Mouse (Mus musculus) stomach, embryonic 16.5 days (tissue): ENCODE results near the gene Wnt6. TPM values are rescaled to one million over a fixed set of nuclear protein-coding genes. Genes with fewer than 3 reads are reported as not detected.

ENCODE experiments used
- ATAC-seq: fragments of 200-750 bp; cut with Nextera tagmentation; 2 replicates; pipeline ENCODE4 v1.8.0; 2017; ENCODE audit warnings: moderate number of reproducible peaks, moderate TSS enrichment; ENCODE audit not compliant: insufficient read depth, low FRiP score
- H3K27ac ChIP-seq: fragments of 300-500 bp; sonication (generic); 2 replicates; pipeline ENCODE4 v1.5.1; 2014; ENCODE audit warnings: low read length
- H3K27me3 ChIP-seq: fragments of 300-500 bp; sonication (generic); 2 replicates; pipeline ENCODE4 v1.6.1; 2014; ENCODE audit warnings: low read length, control low read depth, mixed read lengths; ENCODE audit not compliant: control insufficient read depth, insufficient read depth
- H3K36me3 ChIP-seq: fragments of 300-500 bp; sonication (generic); 2 replicates; pipeline ENCODE4 v1.6.1; 2014; ENCODE audit warnings: low read length; ENCODE audit not compliant: control insufficient read depth, insufficient read depth
- H3K4me1 ChIP-seq: fragments of 300-500 bp; sonication (generic); 2 replicates; pipeline ENCODE4 v1.6.1; 2014; ENCODE audit warnings: low read length, control low read depth, mixed read lengths; ENCODE audit not compliant: control insufficient read depth, insufficient read depth
- H3K4me2 ChIP-seq: fragments of 300-500 bp; sonication (generic); 2 replicates; pipeline ENCODE4 v1.6.1; 2014; ENCODE audit warnings: low read depth, low read length, mixed read lengths
- H3K4me3 ChIP-seq: fragments of 300-500 bp; sonication (generic); replicated peaks from 2 replicates; pipeline ENCODE4 v1.5.1; 2014; ENCODE audit warnings: mild to moderate bottlenecking, low read length
- H3K9ac ChIP-seq: fragments of 300-500 bp; sonication (generic); 2 replicates; pipeline ENCODE4 v1.6.1; 2014; ENCODE audit warnings: low read length
- H3K9me3 ChIP-seq: fragments of 300-500 bp; sonication (generic); replicated peaks from 2 replicates; pipeline ENCODE4 v1.6.1; 2016; ENCODE audit warnings: low read length, control low read depth; ENCODE audit not compliant: control insufficient read depth
- WGBS: fragments of 180-500 bp; shearing (Covaris S2); extraction: QIAGEN DNeasy Blood & Tissue Kit; methylation state at CpG from one replicate; pipeline ENCODE4 v1.1.7; 2014; 5-methylcytosine and 5-hydroxymethylcytosine counted together
- polyA plus RNA-seq: library from polyadenylated mRNA; unstranded; fragments of >200 nt; fragmentation: Nextera tagmentation; extraction: Ambion mirVana; gene quantifications from 2 replicates; pipeline ENCODE4 v1.2.1, GENCODE M21; 2015

Gene Wnt6
- polyA plus RNA-seq, 1 experiment from 2014 or later: 2.4 TPM

DNA sequence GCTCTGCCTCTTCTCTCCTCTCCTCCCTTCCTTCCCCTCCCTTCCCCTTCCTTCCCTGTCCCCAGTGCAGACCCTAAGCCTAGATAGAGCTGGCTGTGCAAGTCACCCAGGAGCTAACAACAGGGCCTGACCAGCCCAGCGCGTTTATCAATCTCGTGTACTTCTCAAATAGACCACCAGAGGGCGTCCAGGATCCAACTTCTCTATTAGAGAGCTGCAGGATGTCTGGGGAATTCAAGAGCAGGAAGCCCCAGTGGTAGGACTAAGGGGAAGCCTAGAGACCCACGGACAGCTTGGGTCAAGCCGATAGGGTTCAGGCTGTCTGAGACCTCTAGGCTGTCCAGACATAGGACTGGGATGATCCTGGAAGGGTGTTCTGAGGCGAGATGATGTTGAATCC, 16.2 kb downstream of the Wnt6 start:
- H3K9me3 ChIP-seq: no peaks in the 10 kb centered on the region; the same call in 1 of the 2 replicates
- peaks cover 16% of the 10 kb centered on the region for H3K4me1 ChIP-seq
- H3K4me3 ChIP-seq: no peak overlapping the region
- ATAC-seq: no peak
- no peaks in the 10 kb centered on the region for H3K36me3 ChIP-seq
- H3K9ac ChIP-seq: no peak overlapping the region
- WGBS: 5% methylated on average over 7 of the region's 7 CpGs
- H3K27me3 ChIP-seq: peaks cover 81% of the 10 kb centered on the region
- no peak overlapping the region for H3K27ac ChIP-seq
- H3K4me2 ChIP-seq: no peak overlapping the region

- H3K9me3 ChIP-seq: no peaks in the 10 kb centered on the region; the same call in 1 of the 2 replicates
- H3K4me2 ChIP-seq: no peak overlapping the region
- peaks cover 13% of the 10 kb centered on the region for H3K4me1 ChIP-seq
- H3K36me3 ChIP-seq: no peaks in the 10 kb centered on the region
- peaks cover 81% of the 10 kb centered on the region for H3K27me3 ChIP-seq
- 28% methylated on average over 6 of the region's 6 CpGs for WGBS
- no peak overlapping the region for H3K9ac ChIP-seq
- H3K27ac ChIP-seq: no peak overlapping the region
- ATAC-seq: no peak
- no peak overlapping the region for H3K4me3 ChIP-seq
These were observed 17.0 kb downstream of the Wnt6 start for GRCm38 (mm10) chr1:74788603-74789176.

GRCm38 (mm10) chr1:74790095-74790494, 18.4 kb downstream of the Wnt6 start:
- no peak overlapping the region for H3K27ac ChIP-seq
- no peaks in the 10 kb centered on the region; the same call in 1 of the 2 replicates for H3K9me3 ChIP-seq
- peaks cover 81% of the 10 kb centered on the region for H3K27me3 ChIP-seq
- H3K4me2 ChIP-seq: no peak overlapping the region
- H3K9ac ChIP-seq: no peak overlapping the region
- no peaks in the 10 kb centered on the region for H3K36me3 ChIP-seq
- no peak for ATAC-seq
- H3K4me3 ChIP-seq: no peak overlapping the region
- H3K4me1 ChIP-seq: peaks cover 16% of the 10 kb centered on the region
- 12% methylated on average over 3 of the region's 3 CpGs for WGBS

DNA sequence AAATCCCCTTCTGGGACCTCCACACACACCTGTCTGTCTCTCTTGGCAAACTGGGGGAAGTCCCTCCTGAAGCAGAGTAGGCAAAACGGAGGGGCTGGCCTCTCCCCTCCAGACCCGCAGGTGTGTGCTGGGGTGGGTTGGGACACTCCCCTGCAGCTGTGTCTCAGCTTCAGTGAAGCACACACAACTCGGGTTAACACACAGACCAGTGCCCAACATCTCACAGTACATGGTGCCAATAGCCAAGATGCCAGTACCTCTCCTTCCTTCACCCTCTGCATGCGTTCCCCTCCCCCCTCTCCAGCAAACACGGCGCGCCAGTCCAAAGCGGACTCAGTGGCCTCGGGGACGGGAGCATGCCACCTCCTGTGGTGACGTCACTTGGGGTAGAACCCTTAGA, 19.6 kb downstream of the Wnt6 start, which contains the start of gene Wnt10a:
Gene Wnt10a (plus strand): TSS at position 268 of the 400 bp plus-strand sequence.
- 0 out of 2 replicates have a peak within 1 kb of the TSS, but pooled peaks have one; percentile 17 for H3K27ac ChIP-seq
- peak; percentile 11; the same call in 1 of the 2 replicates for ATAC-seq
- peaks cover 18% of the 10 kb centered on the region for H3K4me1 ChIP-seq
- H3K27me3 ChIP-seq: peaks cover 85% of the 10 kb centered on the region
- no peaks in the 10 kb centered on the region for H3K9me3 ChIP-seq
- peak within 1 kb of the TSS; percentile 60 for H3K9ac ChIP-seq
- no peaks in the 10 kb centered on the region for H3K36me3 ChIP-seq
- WGBS: under 1% methylated on average over 11 of the region's 11 CpGs
- peak within 1 kb of the TSS; percentile 31 for H3K4me3 ChIP-seq
- H3K4me2 ChIP-seq: peak within 1 kb of the TSS; percentile 52

- H3K36me3 ChIP-seq: no peaks in the 10 kb centered on the region
- no peak overlapping the region; the same call in 1 of the 2 replicates for H3K27ac ChIP-seq
- 26% methylated on average over 19 of the region's 19 CpGs for WGBS
- H3K27me3 ChIP-seq: peaks cover 93% of the 10 kb centered on the region
- peaks cover 18% of the 10 kb centered on the region for H3K4me1 ChIP-seq
- ATAC-seq: no peak
- no peaks in the 10 kb centered on the region for H3K9me3 ChIP-seq
- no peak overlapping the region for H3K9ac ChIP-seq
- no peak overlapping the region for H3K4me3 ChIP-seq
- 0 out of 2 replicates have a peak overlapping the region, but pooled peaks have one; percentile 1 for H3K4me2 ChIP-seq
These were observed 21.4 kb downstream of the Wnt6 start for GRCm38 (mm10) chr1:74792831-74793660.

- peaks cover 18% of the 10 kb centered on the region for H3K4me1 ChIP-seq
- H3K9ac ChIP-seq: peak overlapping the region; percentile 41; the same call in 1 of the 2 replicates
- peak overlapping the region; percentile 48 for H3K4me2 ChIP-seq
- WGBS: 1% methylated on average over 38 of the region's 38 CpGs
- H3K27ac ChIP-seq: peak overlapping the region; percentile 66
- no peaks in the 10 kb centered on the region for H3K9me3 ChIP-seq
- no peaks in the 10 kb centered on the region for H3K36me3 ChIP-seq
- H3K4me3 ChIP-seq: peak overlapping the region; percentile 25
- peaks cover 92% of the 10 kb centered on the region for H3K27me3 ChIP-seq
- peak; percentile 57; the same call in 1 of the 2 replicates for ATAC-seq
These were observed 22.9 kb downstream of the Wnt6 start for GRCm38 (mm10) chr1:74794487-74795144.

DNA sequence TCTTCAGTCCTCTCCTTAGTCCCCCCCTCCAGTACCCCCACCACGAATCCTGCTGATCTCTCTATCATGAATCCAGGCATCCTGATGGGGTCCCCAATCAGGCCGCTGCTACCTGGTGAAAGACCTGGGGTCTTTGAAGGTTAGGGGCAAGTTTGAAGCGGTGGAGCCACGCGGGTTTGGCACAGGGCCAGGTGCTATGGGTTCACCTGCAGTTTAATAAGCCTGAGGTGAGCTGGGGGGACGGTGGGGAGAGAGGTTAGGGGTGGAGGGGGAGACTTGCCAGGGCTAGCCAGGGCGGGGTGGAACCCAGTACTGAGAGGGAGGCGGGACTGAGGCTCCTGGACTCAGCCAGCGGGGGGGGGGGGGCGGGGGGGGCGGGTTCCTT, 23.4 kb downstream of the Wnt6 start:
- WGBS: under 1% methylated on average over 7 of the region's 11 CpGs
- Histone ChIP-seq H3K27me3 (peaks cover 90% of the 10 kb centered on the region), H3K4me1 (peaks cover 18% of the 10 kb centered on the region), H3K9ac (peak overlapping the region; percentile 41; the same call in 1 of the 2 replicates), H3K9me3 (no peaks in the 10 kb centered on the region), H3K27ac (peak overlapping the region; percentile 66), H3K36me3 (no peaks in the 10 kb centered on the region), H3K4me3 (peak overlapping the region; percentile 25; the same call in 1 of the 2 replicates), H3K4me2 (peak overlapping the region; percentile 48)
- ATAC-seq: no peak

DNA sequence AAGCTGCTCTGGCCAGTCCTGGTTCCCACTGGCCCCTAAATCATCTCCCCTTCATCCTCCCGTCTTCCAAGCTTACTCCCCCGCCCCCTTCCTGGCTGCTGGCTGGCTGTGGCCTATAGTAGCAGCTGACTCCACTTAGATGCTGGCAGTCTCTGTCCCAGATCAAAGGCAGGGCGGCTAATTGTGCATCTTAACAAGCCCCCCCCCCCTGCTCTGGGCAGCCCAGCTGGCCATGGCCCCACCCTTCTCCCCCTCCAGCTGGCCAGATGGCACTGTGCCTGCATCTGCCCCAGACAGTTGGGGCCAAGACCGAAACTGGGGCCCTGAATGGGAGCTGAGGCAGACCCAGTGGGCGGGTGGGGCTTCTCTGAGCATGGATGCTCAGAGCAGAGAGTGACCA, 25.8 kb downstream of the Wnt6 start:
- Histone ChIP-seq H3K9me3 (no peaks in the 10 kb centered on the region), H3K36me3 (no peaks in the 10 kb centered on the region), H3K27ac (no peak overlapping the region), H3K4me3 (no peak overlapping the region), H3K27me3 (peaks cover 87% of the 10 kb centered on the region), H3K9ac (no peak overlapping the region), H3K4me1 (peaks cover 19% of the 10 kb centered on the region), H3K4me2 (no peak overlapping the region)
- WGBS: 22% methylated on average over 5 of the region's 5 CpGs
- ATAC-seq: peak; percentile 62; the same call in 1 of the 2 replicates
